Mouse (Mus musculus): ENCODE measurements at regions not wholly inside any gene's neighbourhood (a gene's known extent, or its start where the extent isn't known, plus 50 kb on each side); places are given as distances from the start of the nearest gene placed in this dataset.

GRCm38 (mm10) chr9:32834751-32835625 is 199.0 kb downstream of the Ets1 start:
- no peaks in the 10 kb centered on the region for H3K9me3 ChIP-seq (ENCODE audit: control insufficient read depth, low read length)
- WGBS: 29% methylated on average over 13 of the region's 13 CpGs
- H3K9ac ChIP-seq (ENCODE audit: low read depth, low read length): no peak overlapping the region
- no peaks in the 10 kb centered on the region for H3K27me3 ChIP-seq (replicated peaks; ENCODE audit: control insufficient read depth, insufficient read depth, low read length)
- DNase-seq (ENCODE audit: low spot score) (no peak), ATAC-seq (ENCODE audit: low read depth) (no peak)
- H3K27ac ChIP-seq (replicated peaks; ENCODE audit: low read depth, low read length): no peak overlapping the region
- peaks cover 14% of the 10 kb centered on the region; the same call in 1 of the 2 replicates for H3K4me1 ChIP-seq (ENCODE audit: control insufficient read depth, insufficient read depth, low read length)
- H3K4me2 ChIP-seq (ENCODE audit: low read depth, low read length): no peak overlapping the region
- no peak overlapping the region for H3K4me3 ChIP-seq (ENCODE audit: low read depth, low read length)
- H3K36me3 ChIP-seq (ENCODE audit: control insufficient read depth, insufficient read depth, low read length): no peaks in the 10 kb centered on the region

DNA sequence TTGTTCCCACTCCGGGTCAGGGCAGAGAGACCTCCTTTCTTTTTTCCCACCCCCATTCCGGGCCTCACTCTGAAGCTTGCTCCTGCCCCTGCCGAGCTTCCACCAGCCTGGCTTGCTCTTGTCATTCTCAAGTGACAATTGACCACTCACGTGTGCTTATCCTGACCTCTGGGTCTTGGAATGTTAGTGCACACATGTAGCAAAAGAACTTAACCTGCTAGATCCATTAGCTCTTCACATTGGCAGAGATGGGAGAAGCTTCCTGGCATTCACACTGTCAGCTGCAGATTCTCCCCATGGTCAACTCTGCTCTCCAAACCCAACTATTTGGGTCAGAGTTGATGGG is 199.6 kb downstream of the Ets1 start:
- H3K4me1 ChIP-seq (ENCODE audit: control insufficient read depth, insufficient read depth, low read length): peaks cover 8% of the 10 kb centered on the region; the same call in 1 of the 2 replicates
- no peak for DNase-seq (ENCODE audit: low spot score)
- ATAC-seq (ENCODE audit: low read depth): no peak
- no peak overlapping the region for H3K27ac ChIP-seq (replicated peaks; ENCODE audit: low read depth, low read length)
- WGBS: 23% methylated on average over 4 of the region's 4 CpGs
- H3K36me3 ChIP-seq (ENCODE audit: control insufficient read depth, insufficient read depth, low read length): no peaks in the 10 kb centered on the region
- H3K4me2 ChIP-seq (ENCODE audit: low read depth, low read length): no peak overlapping the region
- H3K9me3 ChIP-seq (ENCODE audit: control insufficient read depth, low read length): no peaks in the 10 kb centered on the region
- H3K4me3 ChIP-seq (ENCODE audit: low read depth, low read length): no peak overlapping the region
- no peaks in the 10 kb centered on the region for H3K27me3 ChIP-seq (replicated peaks; ENCODE audit: control insufficient read depth, insufficient read depth, low read length)
- no peak overlapping the region for H3K9ac ChIP-seq (ENCODE audit: low read depth, low read length)

- Histone ChIP-seq H3K4me2 (ENCODE audit: low read depth, low read length) (no peak overlapping the region), H3K9ac (ENCODE audit: low read depth, low read length) (no peak overlapping the region), H3K4me1 (ENCODE audit: control insufficient read depth, insufficient read depth, low read length) (peaks cover 6% of the 10 kb centered on the region; the same call in 1 of the 2 replicates), H3K9me3 (ENCODE audit: control insufficient read depth, low read length) (no peaks in the 10 kb centered on the region), H3K27me3 (replicated peaks; ENCODE audit: control insufficient read depth, insufficient read depth, low read length) (no peaks in the 10 kb centered on the region), H3K27ac (replicated peaks; ENCODE audit: low read depth, low read length) (no peak overlapping the region), H3K4me3 (ENCODE audit: low read depth, low read length) (no peak overlapping the region), H3K36me3 (ENCODE audit: control insufficient read depth, insufficient read depth, low read length) (no peaks in the 10 kb centered on the region)
- ATAC-seq (ENCODE audit: low read depth) (no peak), DNase-seq (ENCODE audit: low spot score) (peak; percentile 12)
- WGBS: 29% methylated on average over 5 of the region's 5 CpGs
Observed at GRCm38 (mm10) chr9:32836371-32836770, 200.3 kb downstream of the Ets1 start.

- H3K9ac ChIP-seq (ENCODE audit: low read depth, low read length): no peak overlapping the region
- DNase-seq (ENCODE audit: low spot score): no peak
- no peak for ATAC-seq (ENCODE audit: low read depth)
- no peaks in the 10 kb centered on the region for H3K4me1 ChIP-seq (ENCODE audit: control insufficient read depth, insufficient read depth, low read length)
- H3K4me2 ChIP-seq (ENCODE audit: low read depth, low read length): no peak overlapping the region
- H3K9me3 ChIP-seq (ENCODE audit: control insufficient read depth, low read length): no peaks in the 10 kb centered on the region
- no peak overlapping the region for H3K27ac ChIP-seq (replicated peaks; ENCODE audit: low read depth, low read length)
- WGBS: 93% methylated on average over 2 of the region's 2 CpGs
- H3K4me3 ChIP-seq (ENCODE audit: low read depth, low read length): no peak overlapping the region
- H3K27me3 ChIP-seq (replicated peaks; ENCODE audit: control insufficient read depth, insufficient read depth, low read length): no peaks in the 10 kb centered on the region
- H3K36me3 ChIP-seq (ENCODE audit: control insufficient read depth, insufficient read depth, low read length): no peaks in the 10 kb centered on the region
Observed at GRCm38 (mm10) chr9:32847361-32847760, 211.3 kb downstream of the Ets1 start.

DNA sequence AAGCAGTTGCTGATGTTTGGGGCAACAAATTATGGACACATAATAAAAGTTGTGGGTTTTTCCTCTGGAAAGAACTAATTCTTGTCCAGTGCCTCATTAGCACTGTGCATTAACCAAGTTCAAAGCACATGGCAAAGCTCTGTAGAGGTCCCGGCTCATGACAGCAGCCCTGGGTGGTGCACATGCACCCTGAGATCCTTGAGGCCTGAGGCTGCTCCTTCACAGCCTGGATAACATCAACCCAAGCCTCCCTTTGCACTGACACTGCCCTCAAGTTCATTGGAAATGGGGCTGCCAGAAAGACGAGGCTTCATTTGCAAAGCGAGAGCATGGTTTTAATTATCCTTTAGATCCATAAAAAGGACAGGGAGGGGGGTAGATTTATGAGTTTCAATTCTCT is 216.3 kb downstream of the Ets1 start:
- no peak for DNase-seq (ENCODE audit: low spot score)
- Histone ChIP-seq H3K27ac (replicated peaks; ENCODE audit: low read depth, low read length) (no peak overlapping the region), H3K27me3 (replicated peaks; ENCODE audit: control insufficient read depth, insufficient read depth, low read length) (no peaks in the 10 kb centered on the region), H3K9ac (ENCODE audit: low read depth, low read length) (no peak overlapping the region), H3K4me3 (ENCODE audit: low read depth, low read length) (no peak overlapping the region), H3K4me1 (ENCODE audit: control insufficient read depth, insufficient read depth, low read length) (no peaks in the 10 kb centered on the region), H3K9me3 (ENCODE audit: control insufficient read depth, low read length) (no peaks in the 10 kb centered on the region), H3K4me2 (ENCODE audit: low read depth, low read length) (no peak overlapping the region), H3K36me3 (ENCODE audit: control insufficient read depth, insufficient read depth, low read length) (no peaks in the 10 kb centered on the region)
- no peak for ATAC-seq (ENCODE audit: low read depth)
- 37% methylated on average over 3 of the region's 3 CpGs for WGBS

DNA sequence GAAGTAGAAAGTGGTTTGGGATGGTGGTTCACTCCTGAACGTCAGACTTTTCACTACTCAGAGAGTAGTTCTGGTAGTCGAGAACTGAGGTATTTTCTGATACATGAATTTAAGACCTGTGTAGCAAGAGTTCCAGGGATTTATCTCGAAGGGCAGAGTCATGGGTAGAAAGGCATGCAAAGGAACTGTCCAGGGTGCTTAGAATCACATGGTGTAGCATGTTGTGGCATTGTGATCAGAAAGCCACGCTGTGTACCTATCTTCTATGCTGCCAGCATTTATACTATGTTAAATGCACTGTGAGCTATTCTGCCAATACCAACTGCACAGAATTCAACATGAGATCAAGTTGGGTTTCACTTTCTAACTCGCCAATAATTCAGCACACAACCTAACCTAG is 227.3 kb downstream of the Ets1 start:
- Histone ChIP-seq H3K9ac (ENCODE audit: low read depth, low read length) (no peak overlapping the region), H3K36me3 (ENCODE audit: control insufficient read depth, insufficient read depth, low read length) (no peaks in the 10 kb centered on the region), H3K27ac (replicated peaks; ENCODE audit: low read depth, low read length) (no peak overlapping the region), H3K4me1 (ENCODE audit: control insufficient read depth, insufficient read depth, low read length) (0 out of 2 replicates have a peak, but pooled peaks cover 4% of the 10 kb centered on the region), H3K4me3 (ENCODE audit: low read depth, low read length) (no peak overlapping the region), H3K9me3 (ENCODE audit: control insufficient read depth, low read length) (no peaks in the 10 kb centered on the region), H3K4me2 (ENCODE audit: low read depth, low read length) (no peak overlapping the region), H3K27me3 (replicated peaks; ENCODE audit: control insufficient read depth, insufficient read depth, low read length) (no peaks in the 10 kb centered on the region)
- DNase-seq (ENCODE audit: low spot score) (peak; percentile 53), ATAC-seq (ENCODE audit: low read depth) (no peak)
- 63% methylated on average over 5 of the region's 5 CpGs for WGBS

DNA sequence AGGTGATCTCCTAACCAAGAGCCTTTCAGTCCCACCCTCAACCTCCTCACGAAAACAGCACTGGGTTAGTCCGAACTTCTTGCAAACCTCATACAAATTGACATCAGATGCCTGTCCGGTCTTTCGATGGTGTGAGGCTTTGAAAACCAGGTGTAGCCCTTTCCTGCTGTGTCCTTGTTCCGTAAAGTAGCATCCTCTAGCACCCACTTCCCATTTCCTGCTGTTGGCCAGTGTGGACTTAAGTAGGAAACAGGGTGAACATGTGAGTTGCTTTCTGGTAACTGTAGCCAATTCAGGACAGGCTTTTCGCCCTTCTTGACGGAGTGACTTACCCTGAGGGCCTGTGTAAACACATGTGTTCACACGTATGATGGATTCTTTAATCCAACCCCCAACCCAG is 232.9 kb downstream of the Ets1 start:
- Histone ChIP-seq H3K4me3 (ENCODE audit: low read depth, low read length) (no peak overlapping the region), H3K27ac (replicated peaks; ENCODE audit: low read depth, low read length) (no peak overlapping the region), H3K9me3 (ENCODE audit: control insufficient read depth, low read length) (no peaks in the 10 kb centered on the region), H3K27me3 (replicated peaks; ENCODE audit: control insufficient read depth, insufficient read depth, low read length) (no peaks in the 10 kb centered on the region), H3K9ac (ENCODE audit: low read depth, low read length) (no peak overlapping the region), H3K4me1 (ENCODE audit: control insufficient read depth, insufficient read depth, low read length) (no peaks in the 10 kb centered on the region), H3K36me3 (ENCODE audit: control insufficient read depth, insufficient read depth, low read length) (no peaks in the 10 kb centered on the region), H3K4me2 (ENCODE audit: low read depth, low read length) (no peak overlapping the region)
- ATAC-seq (ENCODE audit: low read depth): no peak
- 67% methylated on average over 8 of the region's 8 CpGs for WGBS
- no peak for DNase-seq (ENCODE audit: low spot score)

GRCm38 (mm10) chr9:32874306-32874875 is 238.4 kb downstream of the Ets1 start:
- Histone ChIP-seq H3K4me3 (ENCODE audit: low read depth, low read length) (no peak overlapping the region), H3K27ac (replicated peaks; ENCODE audit: low read depth, low read length) (no peak overlapping the region), H3K9me3 (ENCODE audit: control insufficient read depth, low read length) (no peaks in the 10 kb centered on the region), H3K36me3 (ENCODE audit: control insufficient read depth, insufficient read depth, low read length) (no peaks in the 10 kb centered on the region), H3K27me3 (replicated peaks; ENCODE audit: control insufficient read depth, insufficient read depth, low read length) (no peaks in the 10 kb centered on the region), H3K9ac (ENCODE audit: low read depth, low read length) (no peak overlapping the region), H3K4me1 (ENCODE audit: control insufficient read depth, insufficient read depth, low read length) (0 out of 2 replicates have a peak, but pooled peaks cover 3% of the 10 kb centered on the region), H3K4me2 (ENCODE audit: low read depth, low read length) (no peak overlapping the region)
- 33% methylated on average over 6 of the region's 6 CpGs for WGBS
- DNase-seq (ENCODE audit: low spot score) (peak; percentile 67), ATAC-seq (ENCODE audit: low read depth) (no peak)

All from embryonic facial prominence, embryonic 14.5 days (tissue).